Mouse (Mus musculus) neural tube, embryonic 15.5 days (tissue): ENCODE data around the gene Rpl37. TPM values are rescaled to one million over a fixed set of nuclear protein-coding genes. Genes with fewer than 3 reads are reported as not detected.

ENCODE experiments used
- ATAC-seq: fragments of 200-750 bp; cut with Nextera tagmentation; 2 replicates; pipeline ENCODE4 v1.8.0; 2017; ENCODE audit warnings: mild to moderate bottlenecking, moderate TSS enrichment, moderate library complexity; ENCODE audit not compliant: low FRiP score
- H3K27ac ChIP-seq: fragments of 300-500 bp; sonication (generic); replicated peaks from 2 replicates; pipeline ENCODE4 v1.5.1; 2015; ENCODE audit warnings: mild to moderate bottlenecking, inconsistent platforms
- H3K27me3 ChIP-seq: fragments of 300-500 bp; sonication (generic); replicated peaks from 2 replicates; pipeline ENCODE4 v1.6.1; 2015; ENCODE audit warnings: inconsistent platforms
- H3K36me3 ChIP-seq: fragments of 300-500 bp; sonication (generic); 2 replicates; pipeline ENCODE4 v1.6.1; 2015; ENCODE audit warnings: inconsistent platforms
- H3K4me1 ChIP-seq: fragments of 300-500 bp; sonication (generic); 2 replicates; pipeline ENCODE4 v1.6.1; 2015; ENCODE audit warnings: inconsistent platforms
- H3K4me2 ChIP-seq: fragments of 300-500 bp; sonication (generic); 2 replicates; pipeline ENCODE4 v1.6.1; 2015; ENCODE audit warnings: inconsistent platforms, mild to moderate bottlenecking, moderate library complexity
- H3K4me3 ChIP-seq: fragments of 300-500 bp; sonication (generic); replicated peaks from 2 replicates; pipeline ENCODE4 v1.5.1; 2015; ENCODE audit warnings: mild to moderate bottlenecking, inconsistent platforms
- H3K9ac ChIP-seq: fragments of 300-500 bp; sonication (generic); replicated peaks from 2 replicates; pipeline ENCODE4 v1.6.1; 2015; ENCODE audit warnings: mild to moderate bottlenecking, inconsistent platforms
- H3K9me3 ChIP-seq: fragments of 300-500 bp; sonication (generic); replicated peaks from 2 replicates; pipeline ENCODE4 v1.6.1; 2016; ENCODE audit warnings: inconsistent platforms
- WGBS: fragments of 180-500 bp; shearing (Covaris S2); methylation state at CpG from one replicate; pipeline ENCODE4 v1.1.7; 2015; ENCODE audit warnings: mixed read lengths; 5-methylcytosine and 5-hydroxymethylcytosine counted together
- polyA plus RNA-seq: library from polyadenylated mRNA; unstranded; fragments of >200 nt; fragmentation: Nextera tagmentation; extraction: Ambion mirVana; gene quantifications from 2 replicates; pipeline ENCODE4 v1.2.1, GENCODE M21; 2015

The Rpl37 gene
- polyA plus RNA-seq: 343 and 364 TPM in 2 replicates

GRCm38 (mm10) chr15:5116270-5117030 lies at the start of gene Rpl37:
Gene Rpl37, plus strand, starts transcription at chr15:5116645.
- no peaks in the 10 kb centered on the region for H3K27me3 ChIP-seq

GRCm38 (mm10) chr15:5068801-5069518 lies 47.5 kb upstream of the Rpl37 start:
- Histone ChIP-seq H3K9me3 (no peaks in the 10 kb centered on the region), H3K4me1 (no peaks in the 10 kb centered on the region), H3K27ac (no peak overlapping the region), H3K9ac (no peak overlapping the region), H3K4me2 (no peak overlapping the region), H3K36me3 (no peaks in the 10 kb centered on the region), H3K27me3 (no peaks in the 10 kb centered on the region), H3K4me3 (no peak overlapping the region)
- ATAC-seq: peak; percentile 86
- WGBS: 58% methylated on average over 15 of the region's 15 CpGs

More at GRCm38 (mm10) chr15:5116270-5117030, at the start of gene Rpl37:
- peak within 1 kb of the TSS; percentile 87 for H3K27ac ChIP-seq
- peaks cover 36% of the 10 kb centered on the region for H3K36me3 ChIP-seq
- H3K4me3 ChIP-seq: peak within 1 kb of the TSS; percentile 95
- H3K4me1 ChIP-seq: peaks cover 29% of the 10 kb centered on the region
- H3K9ac ChIP-seq: peak within 1 kb of the TSS; percentile 90
- peak; percentile 98 for ATAC-seq
- WGBS: under 1% methylated on average over 55 of the region's 55 CpGs
- no peaks in the 10 kb centered on the region for H3K9me3 ChIP-seq
- H3K4me2 ChIP-seq: peak within 1 kb of the TSS; percentile 80

DNA sequence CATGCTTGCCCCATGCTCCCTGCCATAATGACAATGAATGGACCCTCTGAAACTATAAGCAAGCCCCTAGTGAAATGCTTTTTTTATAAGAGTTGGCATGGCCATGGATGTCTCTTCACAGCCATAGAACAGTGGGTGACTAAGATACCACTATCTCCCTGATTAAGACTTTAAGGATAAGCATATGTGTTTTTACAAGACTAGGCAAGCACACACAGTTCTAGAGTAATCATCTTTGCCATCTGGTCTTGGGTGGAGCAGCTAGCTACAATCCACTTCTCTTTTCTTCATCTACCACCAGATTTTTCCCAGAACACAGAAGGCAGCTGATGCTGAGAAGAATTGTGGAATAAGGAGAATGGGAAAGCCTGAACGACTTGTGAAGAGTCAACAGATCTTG lies 35.2 kb upstream of the Rpl37 start:
- no peaks in the 10 kb centered on the region for H3K36me3 ChIP-seq
- H3K9ac ChIP-seq: no peak overlapping the region
- H3K27me3 ChIP-seq: no peaks in the 10 kb centered on the region
- no peak overlapping the region for H3K4me3 ChIP-seq
- H3K4me2 ChIP-seq: no peak overlapping the region
- WGBS: 71% methylated on average over 1 of the region's 1 CpGs
- H3K27ac ChIP-seq: no peak overlapping the region
- no peaks in the 10 kb centered on the region for H3K4me1 ChIP-seq
- no peak for ATAC-seq
- no peaks in the 10 kb centered on the region for H3K9me3 ChIP-seq

GRCm38 (mm10) chr15:5086162-5086561 lies 30.3 kb upstream of the Rpl37 start:
- Histone ChIP-seq H3K4me3 (no peak overlapping the region), H3K27ac (no peak overlapping the region), H3K27me3 (no peaks in the 10 kb centered on the region), H3K4me1 (0 out of 2 replicates have a peak, but pooled peaks cover 2% of the 10 kb centered on the region), H3K36me3 (no peaks in the 10 kb centered on the region), H3K9ac (no peak overlapping the region), H3K9me3 (no peaks in the 10 kb centered on the region), H3K4me2 (no peak overlapping the region)
- WGBS: 16% methylated on average over 2 of the region's 2 CpGs
- ATAC-seq: no peak

- no peaks in the 10 kb centered on the region for H3K9me3 ChIP-seq
- 0 out of 2 replicates have a peak, but pooled peaks cover 2% of the 10 kb centered on the region for H3K4me1 ChIP-seq
- H3K4me3 ChIP-seq: no peak overlapping the region
- ATAC-seq: peak; percentile 69; the same call in 1 of the 2 replicates
- WGBS: 42% methylated on average over 7 of the region's 7 CpGs
- no peaks in the 10 kb centered on the region for H3K36me3 ChIP-seq
- H3K27ac ChIP-seq: no peak overlapping the region
- no peak overlapping the region for H3K4me2 ChIP-seq
- no peak overlapping the region for H3K9ac ChIP-seq
- H3K27me3 ChIP-seq: no peaks in the 10 kb centered on the region
Measured at GRCm38 (mm10) chr15:5088850-5089608, 27.4 kb upstream of the Rpl37 start.

DNA sequence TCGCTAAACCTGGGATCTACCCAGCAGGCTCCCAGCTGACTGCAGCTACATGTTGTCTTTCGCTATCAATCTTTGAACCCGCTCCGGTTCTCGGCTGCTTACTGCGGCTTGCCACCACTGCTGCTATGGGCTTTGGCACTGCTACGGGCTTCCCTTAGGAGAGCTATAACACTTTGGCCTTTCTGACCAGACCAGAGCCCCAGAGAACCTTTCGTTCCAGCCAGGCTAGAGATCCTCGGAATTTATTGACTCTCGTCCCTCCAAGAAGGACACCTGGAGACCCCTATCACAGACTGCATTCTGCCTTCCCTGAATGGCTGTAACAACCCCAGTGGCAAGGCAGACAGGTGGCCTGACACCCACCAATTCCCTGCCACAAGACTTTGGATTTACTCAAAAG lies 26.3 kb upstream of the Rpl37 start:
- H3K4me3 ChIP-seq: no peak overlapping the region
- H3K27me3 ChIP-seq: no peaks in the 10 kb centered on the region
- no peak for ATAC-seq
- no peak overlapping the region for H3K9ac ChIP-seq
- H3K9me3 ChIP-seq: no peaks in the 10 kb centered on the region
- WGBS: 86% methylated on average over 10 of the region's 10 CpGs
- 0 out of 2 replicates have a peak, but pooled peaks cover 2% of the 10 kb centered on the region for H3K4me1 ChIP-seq
- H3K36me3 ChIP-seq: no peaks in the 10 kb centered on the region
- no peak overlapping the region for H3K27ac ChIP-seq
- no peak overlapping the region for H3K4me2 ChIP-seq

DNA sequence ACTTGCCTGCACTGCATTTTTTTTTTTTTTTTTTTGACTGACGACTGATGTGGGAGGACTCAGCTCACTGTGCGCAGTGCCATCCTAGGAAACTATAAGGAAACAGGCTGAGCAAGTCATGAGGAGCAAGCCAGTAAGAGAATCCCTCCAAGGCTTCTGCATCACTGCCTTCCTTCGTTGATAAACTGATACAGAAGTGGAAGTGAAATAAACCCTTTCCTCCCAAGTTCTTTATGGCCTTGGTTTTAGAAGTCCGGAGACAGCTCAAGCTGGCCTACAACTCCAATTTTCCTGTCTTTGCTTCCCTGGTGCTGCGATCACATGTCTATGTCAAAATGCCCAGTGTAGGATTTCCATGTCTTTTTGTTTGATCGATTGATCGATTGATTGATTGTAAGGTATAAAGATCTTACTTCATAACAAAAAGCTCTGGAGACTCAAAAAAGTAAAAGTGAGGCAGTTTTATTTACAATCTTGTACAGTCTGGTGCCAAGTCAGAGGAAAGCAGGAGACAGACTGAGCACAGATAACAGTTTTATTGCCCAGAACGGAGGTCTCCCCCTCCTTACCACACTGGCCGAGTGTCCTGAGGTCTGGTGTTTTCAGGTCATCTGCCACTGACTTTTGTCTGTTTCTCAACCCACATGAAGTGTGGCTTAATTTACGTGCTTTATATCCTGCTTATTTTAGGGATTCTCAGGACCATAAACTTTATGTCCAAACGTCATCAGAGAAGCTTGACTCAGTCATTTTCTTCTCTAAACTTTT lies 20.7 kb upstream of the Rpl37 start:
- Histone ChIP-seq H3K9ac (no peak overlapping the region), H3K9me3 (no peaks in the 10 kb centered on the region), H3K27ac (no peak overlapping the region), H3K4me2 (no peak overlapping the region), H3K36me3 (no peaks in the 10 kb centered on the region), H3K4me1 (no peaks in the 10 kb centered on the region), H3K27me3 (no peaks in the 10 kb centered on the region), H3K4me3 (no peak overlapping the region)
- no peak for ATAC-seq
- 84% methylated on average over 11 of the region's 11 CpGs for WGBS

DNA sequence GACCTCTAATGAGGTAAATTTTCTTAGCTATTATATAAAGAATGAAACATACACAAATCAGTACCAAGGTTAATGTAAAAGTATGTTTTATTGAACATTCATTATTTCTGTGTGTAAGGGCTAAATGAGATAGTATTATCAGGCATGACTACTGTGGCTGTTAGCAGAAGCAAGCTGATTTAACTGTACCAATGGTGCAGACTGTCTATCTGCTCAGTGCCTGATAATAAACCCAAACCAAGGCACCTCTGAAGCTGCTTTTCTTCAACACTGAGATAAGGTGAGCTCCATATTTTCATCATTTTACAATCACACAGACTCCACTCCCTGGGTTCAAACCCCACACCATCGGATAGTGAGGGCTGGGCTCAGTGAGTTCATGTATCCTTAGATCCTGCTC lies 19.1 kb upstream of the Rpl37 start:
- Histone ChIP-seq H3K9me3 (no peaks in the 10 kb centered on the region), H3K4me3 (no peak overlapping the region), H3K9ac (no peak overlapping the region), H3K27me3 (no peaks in the 10 kb centered on the region), H3K4me2 (no peak overlapping the region), H3K36me3 (no peaks in the 10 kb centered on the region), H3K4me1 (no peaks in the 10 kb centered on the region), H3K27ac (no peak overlapping the region)
- no peak for ATAC-seq
- 100% methylated on average over 1 of the region's 1 CpGs for WGBS

DNA sequence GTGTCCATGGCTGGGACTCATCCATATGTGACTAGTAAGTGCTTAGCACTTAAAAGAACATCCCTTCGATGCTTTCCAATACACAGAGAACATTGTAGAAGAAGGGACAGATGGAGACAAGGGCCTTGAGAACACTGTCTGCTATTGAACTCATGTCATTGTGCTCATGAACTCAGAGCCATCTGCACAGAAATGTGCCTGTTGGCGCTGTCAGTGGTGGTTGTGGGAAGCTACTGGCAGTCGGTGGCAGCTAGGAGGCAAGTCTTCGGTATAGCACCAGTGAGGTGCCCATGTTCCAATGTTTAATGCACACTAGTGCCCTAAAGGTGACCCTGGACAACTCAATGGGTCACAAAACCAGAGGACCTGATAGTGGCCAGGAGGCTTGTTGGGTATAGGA lies 14.1 kb upstream of the Rpl37 start:
- H3K4me3 ChIP-seq: no peak overlapping the region
- H3K4me1 ChIP-seq: no peaks in the 10 kb centered on the region
- H3K9me3 ChIP-seq: no peaks in the 10 kb centered on the region
- H3K4me2 ChIP-seq: no peak overlapping the region
- 96% methylated on average over 4 of the region's 4 CpGs for WGBS
- H3K27ac ChIP-seq: no peak overlapping the region
- no peak for ATAC-seq
- no peaks in the 10 kb centered on the region for H3K36me3 ChIP-seq
- H3K9ac ChIP-seq: no peak overlapping the region
- H3K27me3 ChIP-seq: no peaks in the 10 kb centered on the region

GRCm38 (mm10) chr15:5105891-5106290 lies 10.6 kb upstream of the Rpl37 start:
- H3K9ac ChIP-seq: no peak overlapping the region
- no peaks in the 10 kb centered on the region for H3K36me3 ChIP-seq
- no peak overlapping the region for H3K4me3 ChIP-seq
- WGBS: 84% methylated on average over 6 of the region's 6 CpGs
- H3K27ac ChIP-seq: no peak overlapping the region
- H3K9me3 ChIP-seq: no peaks in the 10 kb centered on the region
- no peaks in the 10 kb centered on the region for H3K4me1 ChIP-seq
- H3K4me2 ChIP-seq: no peak overlapping the region
- no peaks in the 10 kb centered on the region for H3K27me3 ChIP-seq
- ATAC-seq: no peak

- no peak overlapping the region for H3K27ac ChIP-seq
- H3K4me2 ChIP-seq: no peak overlapping the region
- no peaks in the 10 kb centered on the region for H3K4me1 ChIP-seq
- H3K4me3 ChIP-seq: no peak overlapping the region
- no peaks in the 10 kb centered on the region for H3K27me3 ChIP-seq
- WGBS: 55% methylated on average over 2 of the region's 2 CpGs
- no peak for ATAC-seq
- H3K9ac ChIP-seq: no peak overlapping the region
- no peaks in the 10 kb centered on the region for H3K9me3 ChIP-seq
- H3K36me3 ChIP-seq: no peaks in the 10 kb centered on the region
Measured at GRCm38 (mm10) chr15:5106293-5106692, 10.2 kb upstream of the Rpl37 start.
